Mouse (Mus musculus): Measurements from ENCODE around the gene Erlin1. TPM values are rescaled to one million over a fixed set of nuclear protein-coding genes. Genes with fewer than 3 reads are reported as not detected.

Erlin1 gene
- polyA plus RNA-seq, 1 experiment: 28.3 TPM

DNA sequence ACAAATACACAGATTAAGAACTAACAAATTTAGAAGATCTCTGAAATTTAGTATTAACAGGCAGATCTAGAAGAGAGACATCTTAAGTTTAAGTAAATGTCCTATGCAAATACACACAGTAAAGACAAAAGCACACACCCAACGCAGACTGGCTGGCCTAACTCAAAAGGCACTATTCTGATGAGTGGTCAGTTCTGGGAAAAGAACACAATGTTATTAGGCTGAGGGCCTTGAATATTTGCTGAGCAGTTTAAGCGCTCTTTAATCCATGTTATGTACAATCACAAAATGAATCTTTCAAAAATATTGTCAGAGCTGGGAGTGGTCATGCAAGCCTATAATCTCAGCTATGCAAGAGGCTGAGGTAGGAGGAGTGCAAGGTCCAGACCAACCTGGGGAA lies 4.9 kb downstream of the Erlin1 start:
- Histone ChIP-seq H3K4me1 (ENCODE audit: control insufficient read depth, insufficient read depth, low read length) (peaks cover 8% of the 10 kb centered on the region), H3K27me3 (replicated peaks; ENCODE audit: control insufficient read depth, insufficient read depth, low read length) (no peaks in the 10 kb centered on the region), H3K27ac (ENCODE audit: insufficient read depth, low read depth, low read length) (peak overlapping the region; percentile 52; the same call in 1 of the 2 replicates), H3K36me3 (ENCODE audit: control insufficient read depth, insufficient read depth, low read length) (peaks cover 7% of the 10 kb centered on the region; the same call in 1 of the 2 replicates), H3K4me3 (ENCODE audit: insufficient read depth, low read depth, low read length) (no peak overlapping the region)
- TF ChIP-seq CTCF (conservative IDR thresholded peaks at IDR 0.05; ENCODE audit: insufficient read depth, insufficient read length, low read depth, low read length) (no peak), POLR2A (IDR thresholded peaks at IDR 0.05; ENCODE audit: low read depth, low read length) (no peak)
- WGBS: 61% methylated on average over 2 of the region's 2 CpGs
- peak; percentile 35 for DNase-seq

DNA sequence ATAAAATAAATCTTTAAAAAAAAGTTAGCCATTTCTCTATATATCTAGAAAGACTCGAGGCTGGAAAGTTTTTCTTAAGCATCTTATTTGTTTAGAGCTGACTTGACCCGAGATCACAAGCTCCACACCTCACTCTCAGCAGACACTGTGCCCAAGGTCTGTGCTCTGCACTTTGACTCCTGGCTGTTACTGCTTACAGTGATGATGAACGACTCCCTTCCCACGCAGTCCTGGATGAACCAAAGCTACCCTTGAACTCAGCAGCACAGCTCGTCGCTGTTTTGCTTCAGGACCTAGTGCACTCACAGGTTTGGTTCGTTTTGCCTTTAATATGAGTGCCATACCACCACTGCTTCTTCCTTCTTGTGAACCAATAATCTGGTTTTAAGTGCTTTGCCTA lies 5.8 kb downstream of the Erlin1 start:
- Histone ChIP-seq H3K4me1 (ENCODE audit: control insufficient read depth, insufficient read depth, low read length) (peaks cover 8% of the 10 kb centered on the region), H3K27me3 (replicated peaks; ENCODE audit: control insufficient read depth, insufficient read depth, low read length) (no peaks in the 10 kb centered on the region), H3K27ac (ENCODE audit: insufficient read depth, low read depth, low read length) (peak overlapping the region; percentile 75; the same call in 1 of the 2 replicates), H3K36me3 (ENCODE audit: control insufficient read depth, insufficient read depth, low read length) (peaks cover 7% of the 10 kb centered on the region; the same call in 1 of the 2 replicates), H3K4me3 (ENCODE audit: insufficient read depth, low read depth, low read length) (no peak overlapping the region)
- TF ChIP-seq CTCF (conservative IDR thresholded peaks at IDR 0.05; ENCODE audit: insufficient read depth, insufficient read length, low read depth, low read length): no peak
- no peak for TF ChIP-seq POLR2A (IDR thresholded peaks at IDR 0.05; ENCODE audit: low read depth, low read length)
- WGBS: 49% methylated on average over 7 of the region's 7 CpGs
- DNase-seq: peak; percentile 86

DNA sequence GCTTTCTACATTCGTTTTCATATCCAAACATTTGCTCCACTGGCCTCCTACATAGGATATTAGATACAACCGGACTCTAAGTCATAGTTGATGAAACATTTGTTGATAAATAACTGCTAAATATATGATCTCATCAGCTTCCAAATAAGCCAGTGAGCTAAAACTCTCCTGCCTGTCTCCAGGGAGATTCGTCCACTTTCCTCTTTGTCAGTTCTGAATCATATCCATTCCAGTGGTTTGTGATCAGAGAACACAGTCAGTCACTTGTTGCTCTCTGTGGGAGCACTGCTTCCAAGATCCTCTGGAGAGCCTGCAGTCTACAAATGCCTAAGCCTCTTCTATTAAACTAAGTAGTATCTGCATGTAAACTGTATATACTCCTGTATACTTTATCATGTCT lies 9.4 kb downstream of the Erlin1 start:
- H3K27me3 ChIP-seq (replicated peaks; ENCODE audit: control insufficient read depth, insufficient read depth, low read length): no peaks in the 10 kb centered on the region
- WGBS: 83% methylated on average over 3 of the region's 3 CpGs
- no peak for DNase-seq
- no peak overlapping the region for H3K4me3 ChIP-seq (ENCODE audit: insufficient read depth, low read depth, low read length)
- TF ChIP-seq CTCF (conservative IDR thresholded peaks at IDR 0.05; ENCODE audit: insufficient read depth, insufficient read length, low read depth, low read length): no peak
- TF ChIP-seq POLR2A (IDR thresholded peaks at IDR 0.05; ENCODE audit: low read depth, low read length): no peak
- H3K4me1 ChIP-seq (ENCODE audit: control insufficient read depth, insufficient read depth, low read length): peaks cover 10% of the 10 kb centered on the region; the same call in 1 of the 2 replicates
- peaks cover 7% of the 10 kb centered on the region; the same call in 1 of the 2 replicates for H3K36me3 ChIP-seq (ENCODE audit: control insufficient read depth, insufficient read depth, low read length)
- H3K27ac ChIP-seq (ENCODE audit: insufficient read depth, low read depth, low read length): no peak overlapping the region

DNA sequence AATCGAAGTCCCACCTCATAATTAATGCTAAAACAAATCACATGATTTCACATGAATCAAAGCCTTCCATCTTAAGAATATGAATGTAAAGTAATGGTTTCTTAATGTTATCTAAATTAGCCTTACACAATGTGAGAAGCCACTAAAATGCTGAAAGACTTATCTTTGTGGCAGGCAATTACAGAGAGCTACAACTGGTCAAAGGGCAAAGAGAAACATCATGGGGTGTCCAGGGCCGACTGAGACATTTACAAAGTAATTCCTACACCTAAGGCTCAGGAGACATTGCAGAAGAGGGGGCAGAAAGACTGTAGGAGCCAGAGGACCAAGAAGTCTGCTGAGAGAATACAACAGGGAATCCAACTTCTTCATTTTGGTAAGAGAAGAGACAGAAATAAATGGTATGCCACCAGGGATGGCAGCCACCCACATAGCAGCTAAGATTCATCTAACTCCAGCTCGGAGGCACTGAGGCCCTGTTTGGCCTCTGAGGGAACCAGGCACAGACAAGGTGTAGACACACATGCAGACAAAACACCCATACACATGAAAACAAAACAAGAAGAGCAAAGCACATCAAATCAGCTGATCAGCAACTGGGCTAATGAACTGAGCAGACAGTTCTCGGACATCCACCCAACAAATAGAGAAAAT lies 14.3 kb downstream of the Erlin1 start:
- H3K27me3 ChIP-seq (replicated peaks; ENCODE audit: control insufficient read depth, insufficient read depth, low read length): no peaks in the 10 kb centered on the region
- peak overlapping the region; percentile 94 for H3K27ac ChIP-seq (ENCODE audit: insufficient read depth, low read depth, low read length)
- TF ChIP-seq POLR2A (IDR thresholded peaks at IDR 0.05; ENCODE audit: low read depth, low read length) (no peak), CTCF (conservative IDR thresholded peaks at IDR 0.05; ENCODE audit: insufficient read depth, insufficient read length, low read depth, low read length) (no peak)
- peaks cover 5% of the 10 kb centered on the region; the same call in 1 of the 2 replicates for H3K36me3 ChIP-seq (ENCODE audit: control insufficient read depth, insufficient read depth, low read length)
- peaks cover 6% of the 10 kb centered on the region; the same call in 1 of the 2 replicates for H3K4me1 ChIP-seq (ENCODE audit: control insufficient read depth, insufficient read depth, low read length)
- 55% methylated on average over 4 of the region's 4 CpGs for WGBS
- peak; percentile 49 for DNase-seq
- peak overlapping the region; percentile 30; the same call in 1 of the 2 replicates for H3K4me3 ChIP-seq (ENCODE audit: insufficient read depth, low read depth, low read length)

DNA sequence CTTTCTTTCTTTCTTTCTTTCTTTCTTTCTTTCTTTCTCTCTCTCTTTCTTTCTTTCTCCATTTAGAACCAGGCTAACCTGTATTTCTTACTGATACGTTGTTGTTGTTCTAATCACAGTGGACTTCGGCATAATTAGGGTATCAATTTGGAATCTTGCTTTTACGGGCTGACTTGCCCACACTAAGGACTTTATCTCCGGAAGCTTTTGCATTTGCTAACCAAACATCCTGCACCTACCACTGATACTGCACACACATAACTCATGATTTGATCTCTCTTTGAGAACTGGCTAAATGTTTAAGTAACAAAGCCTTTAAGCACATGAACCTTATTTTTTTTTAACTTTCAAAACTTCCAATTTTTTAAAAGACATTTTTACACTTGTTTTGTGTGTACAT lies 19.2 kb downstream of the Erlin1 start:
- 65% methylated on average over 4 of the region's 4 CpGs for WGBS
- H3K36me3 ChIP-seq (ENCODE audit: control insufficient read depth, insufficient read depth, low read length): peaks cover 6% of the 10 kb centered on the region; the same call in 1 of the 2 replicates
- H3K4me3 ChIP-seq (ENCODE audit: insufficient read depth, low read depth, low read length): no peak overlapping the region
- H3K27ac ChIP-seq (ENCODE audit: insufficient read depth, low read depth, low read length): no peak overlapping the region
- no peaks in the 10 kb centered on the region for H3K27me3 ChIP-seq (replicated peaks; ENCODE audit: control insufficient read depth, insufficient read depth, low read length)
- no peak for DNase-seq
- no peak for TF ChIP-seq POLR2A (IDR thresholded peaks at IDR 0.05; ENCODE audit: low read depth, low read length)
- TF ChIP-seq CTCF (conservative IDR thresholded peaks at IDR 0.05; ENCODE audit: insufficient read depth, insufficient read length, low read depth, low read length): no peak
- peaks cover under 1% of the 10 kb centered on the region; the same call in 1 of the 2 replicates for H3K4me1 ChIP-seq (ENCODE audit: control insufficient read depth, insufficient read depth, low read length)

DNA sequence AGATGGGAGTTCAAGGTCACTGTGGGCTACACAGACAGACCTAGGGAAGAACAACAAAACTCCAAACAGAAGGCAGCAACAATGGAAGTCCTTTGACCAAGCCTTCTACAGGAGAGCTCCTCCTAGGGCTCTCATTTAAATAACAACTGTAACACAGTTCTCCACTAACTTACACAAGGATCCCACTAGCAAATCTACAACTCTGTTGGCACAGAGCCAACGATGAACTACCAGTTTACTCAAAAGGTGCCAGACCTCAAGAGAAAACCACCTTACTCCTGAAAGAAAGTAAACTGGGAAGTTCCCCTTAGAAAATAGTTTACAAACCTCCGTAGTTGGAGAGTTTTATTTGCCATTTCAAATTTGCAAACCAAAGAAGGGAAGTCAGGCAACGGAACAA lies 20.3 kb downstream of the Erlin1 start:
- peak; percentile 61 for DNase-seq
- WGBS: 37% methylated on average over 3 of the region's 3 CpGs
- Histone ChIP-seq H3K4me1 (ENCODE audit: control insufficient read depth, insufficient read depth, low read length) (no peaks in the 10 kb centered on the region; the same call in 1 of the 2 replicates), H3K4me3 (ENCODE audit: insufficient read depth, low read depth, low read length) (no peak overlapping the region), H3K36me3 (ENCODE audit: control insufficient read depth, insufficient read depth, low read length) (peaks cover 6% of the 10 kb centered on the region; the same call in 1 of the 2 replicates), H3K27ac (ENCODE audit: insufficient read depth, low read depth, low read length) (no peak overlapping the region), H3K27me3 (replicated peaks; ENCODE audit: control insufficient read depth, insufficient read depth, low read length) (no peaks in the 10 kb centered on the region)
- TF ChIP-seq POLR2A (IDR thresholded peaks at IDR 0.05; ENCODE audit: low read depth, low read length) (no peak), CTCF (conservative IDR thresholded peaks at IDR 0.05; ENCODE audit: insufficient read depth, insufficient read length, low read depth, low read length) (no peak)

DNA sequence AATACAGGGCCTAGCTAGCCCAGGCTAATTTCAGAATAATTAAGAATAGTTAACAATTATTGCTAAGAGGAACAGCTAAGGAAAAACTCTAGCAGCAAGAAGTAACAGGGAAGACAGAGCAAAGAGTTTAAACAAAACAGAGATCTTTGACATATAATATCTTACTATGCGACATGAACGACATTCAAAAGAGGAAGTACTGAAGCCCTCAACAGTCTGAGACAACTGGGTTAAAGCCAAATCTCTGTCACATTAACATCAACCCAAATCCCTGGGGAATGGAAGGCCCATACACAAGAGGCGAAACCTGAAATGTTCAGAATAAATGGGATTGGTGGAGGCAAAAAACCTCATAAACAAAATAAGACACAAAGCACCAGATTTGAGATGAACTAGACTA lies 23.7 kb downstream of the Erlin1 start:
- TF ChIP-seq CTCF (conservative IDR thresholded peaks at IDR 0.05; ENCODE audit: insufficient read depth, insufficient read length, low read depth, low read length): no peak
- TF ChIP-seq POLR2A (IDR thresholded peaks at IDR 0.05; ENCODE audit: low read depth, low read length): no peak
- no peak for DNase-seq
- Histone ChIP-seq H3K36me3 (ENCODE audit: control insufficient read depth, insufficient read depth, low read length) (peaks cover 3% of the 10 kb centered on the region; the same call in 1 of the 2 replicates), H3K4me1 (ENCODE audit: control insufficient read depth, insufficient read depth, low read length) (peaks cover 8% of the 10 kb centered on the region), H3K27ac (ENCODE audit: insufficient read depth, low read depth, low read length) (no peak overlapping the region), H3K4me3 (ENCODE audit: insufficient read depth, low read depth, low read length) (no peak overlapping the region), H3K27me3 (replicated peaks; ENCODE audit: control insufficient read depth, insufficient read depth, low read length) (no peaks in the 10 kb centered on the region)
- WGBS: 72% methylated on average over 3 of the region's 3 CpGs

All from kidney, adult 2 months (tissue).